Mouse (Mus musculus): ENCODE results near the gene G3bp1.

- TF ChIP-seq GATA1 (IDR thresholded peaks at IDR 0.05; ENCODE audit: low read length) (no peak), TAL1 (IDR thresholded peaks at IDR 0.05; ENCODE audit: low read length) (no peak)
These were observed 76.2 kb downstream of the G3bp1 start for GRCm38 (mm10) chr11:55545690-55546089.
